Mouse (Mus musculus) C3H10T1/2 (cell line): ENCODE measurements around the gene Anapc4. TPM values are rescaled to one million over a fixed set of nuclear protein-coding genes. Genes with fewer than 3 reads are reported as not detected.

Source experiments
- polyA plus RNA-seq, 2 experiments: library from polyadenylated mRNA; unstranded; fragments of >200 nt; fragmentation: generic; extraction: Trizol; gene quantifications; one replicate each; pipeline ENCODE4 v1.2.1; 2012; ENCODE audit warnings: missing spikeins in 2 of 2

The Anapc4 gene
- 10 to 100 TPM in 1 of 2 experiments, 1 to 10 TPM in 1; 9.4 to 92.9 TPM for polyA plus RNA-seq

DNA sequence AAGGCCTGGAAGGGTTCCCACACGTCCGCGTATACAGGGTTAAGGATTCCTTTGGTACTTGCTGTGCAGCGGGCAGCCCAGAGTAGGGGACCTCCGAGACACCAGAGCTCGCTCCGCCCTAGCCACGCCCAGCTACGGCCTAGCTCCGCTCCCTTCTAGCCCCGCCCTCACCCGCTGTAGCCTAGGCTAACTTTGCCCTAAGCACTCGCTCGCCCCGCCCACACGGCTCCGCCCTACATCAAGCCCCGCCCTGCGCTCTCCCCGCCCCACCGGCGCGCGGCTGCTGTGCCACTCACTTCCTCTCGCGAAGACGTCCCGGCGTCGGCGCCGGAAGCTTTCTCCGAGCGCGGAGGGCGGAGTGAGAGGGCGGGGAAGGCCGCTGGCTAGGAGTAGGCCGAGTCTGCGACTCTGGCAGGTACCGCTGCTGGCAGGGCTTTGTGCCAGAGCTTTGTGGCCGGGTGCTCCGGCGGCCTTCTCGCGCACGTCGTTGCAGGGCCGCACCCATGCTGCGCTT lies at the start of gene Anapc4:
Gene Anapc4, plus strand, starts transcription at position 252 of the 514 bp plus-strand sequence.

Other genes starting within 250 kb of the Anapc4 start
- 1 to 10 TPM in 1 of 2 experiments, under 1 TPM in 1; 0.42 to 3.3 TPM for gene Sepsecs, start 164.3 kb upstream of the Anapc4 start, polyA plus RNA-seq
- gene Pi4k2b, start 92.4 kb upstream of the Anapc4 start, polyA plus RNA-seq, result 1 to 10 TPM in 1 of 2 experiments, under 1 TPM in 1; 0.84 to 2.5 TPM
- gene Zcchc4, start 58.6 kb upstream of the Anapc4 start, polyA plus RNA-seq, result 1 to 10 TPM in 1 of 2 experiments, under 1 TPM in 1; 0.68 to 6.1 TPM
- not detected for gene Slc34a2, start 204.1 kb downstream of the Anapc4 start, polyA plus RNA-seq